Mouse (Mus musculus): ENCODE measurements at regions not wholly inside any gene's neighbourhood (a gene's known extent, or its start where the extent isn't known, plus 50 kb on each side); places are given as distances from the start of the nearest gene placed in this dataset.

DNA sequence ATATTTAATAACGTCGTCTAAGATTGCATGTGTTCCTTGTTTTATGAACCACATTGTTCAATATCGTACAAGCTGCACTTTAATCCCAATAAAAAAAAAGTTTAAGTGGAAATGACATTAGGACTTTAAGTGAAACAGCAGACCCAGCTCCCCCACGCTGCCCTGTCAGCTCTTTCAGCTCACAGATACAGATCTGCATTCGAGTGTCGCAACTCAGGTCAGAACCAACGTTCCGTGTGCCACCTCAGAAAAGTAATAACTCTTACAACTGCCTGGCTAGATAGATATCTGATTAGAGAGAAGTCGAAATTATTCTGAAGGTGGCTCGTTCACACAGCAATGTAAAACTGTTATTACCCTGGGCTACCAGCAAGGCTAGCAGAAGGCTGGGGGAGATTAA lies 364.0 kb upstream of the Dach1 start:
- TF ChIP-seq POLR2A (IDR thresholded peaks at IDR 0.05; ENCODE audit: borderline replicate concordance, extremely low read depth, low read depth, low read length) (no peak), CTCF (IDR thresholded peaks at IDR 0.05; ENCODE audit: insufficient read depth, low read length) (no peak)
